Mouse (Mus musculus) embryonic facial prominence, embryonic 14.5 days (tissue): ENCODE measurements at regions not wholly inside any gene's neighbourhood (a gene's known extent, or its start where the extent isn't known, plus 50 kb on each side); places are given as distances from the start of the nearest gene placed in this dataset.
"Not testable (repeated sequence)": the region's sequence is repeated elsewhere in the genome, so short reads cannot be mapped to it uniquely, and the experiment has no call there.

Experiments used
- ATAC-seq: fragments of 200-750 bp; cut with Nextera tagmentation; 2 replicates; pipeline ENCODE4 v1.8.0; 2017; ENCODE audit warnings: low read depth, moderate number of reproducible peaks, moderate TSS enrichment
- DNase-seq: peaks from one replicate; pipeline ENCODE4 v3.0.0-alpha.2; 2015; ENCODE audit warnings: low spot score
- H3K27ac ChIP-seq: fragments of 300-500 bp; sonication (generic); replicated peaks from 2 replicates; pipeline ENCODE4 v1.5.1; 2014; ENCODE audit warnings: low read depth, mild to moderate bottlenecking, low read length, moderate library complexity
- H3K27me3 ChIP-seq: fragments of 300-500 bp; sonication (generic); replicated peaks from 2 replicates; pipeline ENCODE4 v1.6.1; 2014; ENCODE audit warnings: low read length; ENCODE audit not compliant: control insufficient read depth, insufficient read depth
- H3K36me3 ChIP-seq: fragments of 300-500 bp; sonication (generic); 2 replicates; pipeline ENCODE4 v1.6.1; 2014; ENCODE audit warnings: low read length, mixed read lengths; ENCODE audit not compliant: control insufficient read depth, insufficient read depth
- H3K4me1 ChIP-seq: fragments of 300-500 bp; sonication (generic); 2 replicates; pipeline ENCODE4 v1.6.1; 2014; ENCODE audit warnings: antibody characterized with exemption, low read length; ENCODE audit not compliant: control insufficient read depth, insufficient read depth
- H3K4me2 ChIP-seq: fragments of 300-500 bp; sonication (generic); 2 replicates; pipeline ENCODE4 v1.6.1; 2014; ENCODE audit warnings: low read depth, mild to moderate bottlenecking, low read length, moderate library complexity, mixed read lengths
- H3K4me3 ChIP-seq: fragments of 300-500 bp; sonication (generic); 2 replicates; pipeline ENCODE4 v1.5.1; 2014; ENCODE audit warnings: low read depth, mild to moderate bottlenecking, low read length
- H3K9ac ChIP-seq: fragments of 300-500 bp; sonication (generic); 2 replicates; pipeline ENCODE4 v1.6.1; 2014; ENCODE audit warnings: low read depth, mild to moderate bottlenecking, low read length, moderate library complexity, mixed read lengths
- H3K9me3 ChIP-seq: fragments of 300-500 bp; sonication (generic); 2 replicates; pipeline ENCODE4 v1.6.1; 2016; ENCODE audit warnings: low read length; ENCODE audit not compliant: control insufficient read depth
- WGBS: fragments of 180-500 bp; shearing (Covaris S2); extraction: QIAGEN DNeasy Blood & Tissue Kit; methylation state at CpG from one replicate; pipeline ENCODE4 v1.1.7; 2014; 5-methylcytosine and 5-hydroxymethylcytosine counted together

GRCm38 (mm10) chr10:119087071-119087665 lies 152.7 kb downstream of the Cand1 start:
- no peaks in the 10 kb centered on the region for H3K9me3 ChIP-seq
- H3K9ac ChIP-seq, result no peak overlapping the region
- no peaks in the 10 kb centered on the region for H3K36me3 ChIP-seq
- DNase-seq (no peak), ATAC-seq (no peak)
- no peak overlapping the region for H3K4me3 ChIP-seq
- H3K4me1 ChIP-seq, result no peaks in the 10 kb centered on the region
- H3K4me2 ChIP-seq, result no peak overlapping the region
- no peaks in the 10 kb centered on the region for H3K27me3 ChIP-seq
- 83% methylated on average over 5 of the region's 5 CpGs for WGBS
- no peak overlapping the region for H3K27ac ChIP-seq

GRCm38 (mm10) chr10:119086450-119086849 lies 153.4 kb downstream of the Cand1 start:
- Histone ChIP-seq H3K4me3 (no peak overlapping the region), H3K9ac (no peak overlapping the region), H3K9me3 (no peaks in the 10 kb centered on the region), H3K4me2 (no peak overlapping the region), H3K4me1 (no peaks in the 10 kb centered on the region), H3K27ac (no peak overlapping the region), H3K27me3 (no peaks in the 10 kb centered on the region), H3K36me3 (no peaks in the 10 kb centered on the region)
- no peak for ATAC-seq
- no peak for DNase-seq
- WGBS, result 59% methylated on average over 5 of the region's 5 CpGs

GRCm38 (mm10) chr10:119083431-119083830 lies 156.4 kb downstream of the Cand1 start:
- H3K4me1 ChIP-seq, result no peaks in the 10 kb centered on the region
- no peak overlapping the region for H3K4me3 ChIP-seq
- no peak for DNase-seq
- H3K27ac ChIP-seq, result no peak overlapping the region
- WGBS, result 73% methylated on average over 4 of the region's 4 CpGs
- no peak for ATAC-seq
- H3K9me3 ChIP-seq, result no peaks in the 10 kb centered on the region
- no peak overlapping the region for H3K4me2 ChIP-seq
- no peaks in the 10 kb centered on the region for H3K36me3 ChIP-seq
- H3K9ac ChIP-seq, result no peak overlapping the region
- H3K27me3 ChIP-seq, result no peaks in the 10 kb centered on the region

GRCm38 (mm10) chr10:119082861-119083260 lies 157.0 kb downstream of the Cand1 start:
- Histone ChIP-seq H3K4me2 (no peak overlapping the region), H3K4me3 (no peak overlapping the region), H3K9ac (no peak overlapping the region), H3K36me3 (no peaks in the 10 kb centered on the region), H3K4me1 (no peaks in the 10 kb centered on the region), H3K27ac (no peak overlapping the region), H3K9me3 (no peaks in the 10 kb centered on the region), H3K27me3 (no peaks in the 10 kb centered on the region)
- 76% methylated on average over 2 of the region's 2 CpGs for WGBS
- DNase-seq (no peak), ATAC-seq (no peak)

GRCm38 (mm10) chr10:119081766-119082165 lies 158.1 kb downstream of the Cand1 start:
- not testable (repeated sequence) for H3K36me3 ChIP-seq, DNase-seq, H3K4me1 ChIP-seq, H3K9me3 ChIP-seq, H3K27me3 ChIP-seq, H3K4me3 ChIP-seq, H3K9ac ChIP-seq, ATAC-seq, H3K27ac ChIP-seq, H3K4me2 ChIP-seq
- WGBS, result 62% methylated on average over 3 of the region's 3 CpGs

GRCm38 (mm10) chr10:119076100-119076566 lies 163.7 kb downstream of the Cand1 start:
- DNase-seq (no peak), ATAC-seq (peak; percentile 23; the same call in 1 of the 2 replicates)
- H3K4me1 ChIP-seq, result 0 out of 2 replicates have a peak, but pooled peaks cover 7% of the 10 kb centered on the region
- no peak overlapping the region for H3K9ac ChIP-seq
- H3K4me2 ChIP-seq, result peak overlapping the region; percentile 27
- H3K36me3 ChIP-seq, result no peaks in the 10 kb centered on the region
- no peaks in the 10 kb centered on the region for H3K27me3 ChIP-seq
- no peaks in the 10 kb centered on the region; the same call in 1 of the 2 replicates for H3K9me3 ChIP-seq
- 8% methylated on average over 12 of the region's 12 CpGs for WGBS
- no peak overlapping the region for H3K4me3 ChIP-seq
- no peak overlapping the region for H3K27ac ChIP-seq

GRCm38 (mm10) chr10:119074887-119075286 lies 165.0 kb downstream of the Cand1 start:
- no peak for DNase-seq
- H3K4me1 ChIP-seq, result 0 out of 2 replicates have a peak, but pooled peaks cover 7% of the 10 kb centered on the region
- H3K27ac ChIP-seq, result no peak overlapping the region
- 76% methylated on average over 15 of the region's 15 CpGs for WGBS
- H3K27me3 ChIP-seq, result no peaks in the 10 kb centered on the region
- H3K9me3 ChIP-seq, result no peaks in the 10 kb centered on the region; the same call in 1 of the 2 replicates
- no peak for ATAC-seq
- no peak overlapping the region for H3K4me3 ChIP-seq
- H3K4me2 ChIP-seq, result no peak overlapping the region
- H3K9ac ChIP-seq, result no peak overlapping the region
- H3K36me3 ChIP-seq, result no peaks in the 10 kb centered on the region

GRCm38 (mm10) chr10:119073991-119074390 lies 165.9 kb downstream of the Cand1 start:
- H3K27me3 ChIP-seq, result no peaks in the 10 kb centered on the region
- no peak for DNase-seq
- no peak overlapping the region for H3K4me3 ChIP-seq
- no peaks in the 10 kb centered on the region; the same call in 1 of the 2 replicates for H3K9me3 ChIP-seq
- no peak overlapping the region for H3K9ac ChIP-seq
- 0 out of 2 replicates have a peak, but pooled peaks cover 7% of the 10 kb centered on the region for H3K4me1 ChIP-seq
- WGBS, result 88% methylated on average over 3 of the region's 3 CpGs
- H3K27ac ChIP-seq, result no peak overlapping the region
- H3K4me2 ChIP-seq, result no peak overlapping the region
- H3K36me3 ChIP-seq, result no peaks in the 10 kb centered on the region
- ATAC-seq, result no peak

- no peak for ATAC-seq
- no peak overlapping the region for H3K27ac ChIP-seq
- DNase-seq, result no peak
- WGBS, result 84% methylated on average over 11 of the region's 11 CpGs
- no peak overlapping the region for H3K4me2 ChIP-seq
- H3K36me3 ChIP-seq, result no peaks in the 10 kb centered on the region
- H3K9ac ChIP-seq, result no peak overlapping the region
- no peaks in the 10 kb centered on the region for H3K27me3 ChIP-seq
- no peak overlapping the region for H3K4me3 ChIP-seq
- H3K4me1 ChIP-seq, result no peaks in the 10 kb centered on the region
- H3K9me3 ChIP-seq, result no peaks in the 10 kb centered on the region; the same call in 1 of the 2 replicates
Measured at GRCm38 (mm10) chr10:119069410-119069809, 170.4 kb downstream of the Cand1 start.
